Mouse (Mus musculus) intestine, embryonic 15.5 days (tissue): ENCODE data around the gene Vmn1r192. TPM values are rescaled to one million over a fixed set of nuclear protein-coding genes. Genes with fewer than 3 reads are reported as not detected.
"Not testable (repeated sequence)": the region's sequence is repeated elsewhere in the genome, so short reads cannot be mapped to it uniquely, and the experiment has no call there.

Source experiments
- ATAC-seq: fragments of 200-750 bp; cut with Nextera tagmentation; 2 replicates; pipeline ENCODE4 v1.8.0; 2017; ENCODE audit warnings: moderate TSS enrichment, moderate library complexity
- H3K27ac ChIP-seq: fragments of 300-500 bp; sonication (generic); 2 replicates; pipeline ENCODE4 v1.5.1; 2015; ENCODE audit warnings: mild to moderate bottlenecking, inconsistent platforms
- H3K27me3 ChIP-seq: fragments of 300-500 bp; sonication (generic); replicated peaks from 2 replicates; pipeline ENCODE4 v1.6.1; 2015; ENCODE audit warnings: inconsistent platforms
- H3K36me3 ChIP-seq: fragments of 300-500 bp; sonication (generic); 2 replicates; pipeline ENCODE4 v1.6.1; 2015; ENCODE audit warnings: inconsistent platforms
- H3K4me1 ChIP-seq: fragments of 300-500 bp; sonication (generic); replicated peaks from 2 replicates; pipeline ENCODE4 v1.6.1; 2015; ENCODE audit warnings: inconsistent platforms
- H3K4me2 ChIP-seq: fragments of 300-500 bp; sonication (generic); replicated peaks from 2 replicates; pipeline ENCODE4 v1.6.1; 2015; ENCODE audit warnings: mild to moderate bottlenecking, inconsistent platforms
- H3K4me3 ChIP-seq: fragments of 300-500 bp; sonication (generic); replicated peaks from 2 replicates; pipeline ENCODE4 v1.5.1; 2015; ENCODE audit warnings: inconsistent platforms
- H3K9ac ChIP-seq: fragments of 300-500 bp; sonication (generic); 2 replicates; pipeline ENCODE4 v1.6.1; 2015; ENCODE audit warnings: inconsistent platforms
- H3K9me3 ChIP-seq: fragments of 300-500 bp; sonication (generic); 2 replicates; pipeline ENCODE4 v1.6.1; 2016; ENCODE audit warnings: inconsistent platforms
- WGBS: fragments of 180-500 bp; shearing (Covaris S2); methylation state at CpG from one replicate; pipeline ENCODE4 v1.1.7; 2015; 5-methylcytosine and 5-hydroxymethylcytosine counted together
- polyA plus RNA-seq: library from polyadenylated mRNA; unstranded; fragments of >200 nt; fragmentation: Nextera tagmentation; extraction: Ambion mirVana; gene quantifications from 2 replicates; pipeline ENCODE4 v1.2.1, GENCODE M21; 2015

Gene Vmn1r192
- polyA plus RNA-seq, result not detected in 2 replicates

DNA sequence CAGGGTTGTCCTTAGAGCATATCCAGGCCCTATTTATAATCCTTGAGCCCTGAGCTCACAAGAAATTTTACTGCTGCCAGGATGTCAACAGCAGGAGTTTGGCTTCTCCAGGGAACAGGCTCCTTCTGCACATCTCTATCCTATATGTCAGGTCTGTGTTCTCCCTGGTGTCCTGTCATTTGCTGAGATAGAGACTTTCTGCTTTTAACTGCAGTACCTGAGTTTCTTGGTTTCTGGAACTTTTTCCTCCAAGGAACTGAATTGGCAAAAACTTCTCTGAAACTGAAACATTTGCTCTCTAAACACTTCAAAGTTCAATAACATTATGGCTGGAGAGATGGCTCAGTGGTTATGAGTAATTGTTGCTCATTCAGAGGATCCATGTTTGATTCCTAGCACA, at the start of gene Vmn1r192:
Vmn1r192 (minus strand) TSS at position 101 of the 400 bp plus-strand sequence.
- no peak within 1 kb of the TSS for H3K4me3 ChIP-seq
- no peak within 1 kb of the TSS for H3K4me2 ChIP-seq
- no peaks in the 10 kb centered on the region for H3K36me3 ChIP-seq
- no peaks in the 10 kb centered on the region for H3K27me3 ChIP-seq
- H3K4me1 ChIP-seq, result no peaks in the 10 kb centered on the region
- no peak within 1 kb of the TSS for H3K9ac ChIP-seq
- H3K9me3 ChIP-seq, result no peaks in the 10 kb centered on the region
- no peak for ATAC-seq
- H3K27ac ChIP-seq, result no peak within 1 kb of the TSS

GRCm38 (mm10) chr13:22223060-22223459, 32.1 kb upstream of the Vmn1r192 start, which contains the start of gene Vmn1r193:
Vmn1r193 (minus strand) TSS chr13:22223160.
- H3K9ac ChIP-seq, ATAC-seq, H3K9me3 ChIP-seq, H3K27me3 ChIP-seq, H3K36me3 ChIP-seq, H3K27ac ChIP-seq, H3K4me3 ChIP-seq, H3K4me2 ChIP-seq, H3K4me1 ChIP-seq: not testable (repeated sequence)
- 78% methylated on average over 1 of the region's 1 CpGs for WGBS

- not testable (repeated sequence) for H3K27ac ChIP-seq, H3K4me3 ChIP-seq, H3K27me3 ChIP-seq, H3K9me3 ChIP-seq, H3K4me2 ChIP-seq, H3K9ac ChIP-seq, ATAC-seq, H3K36me3 ChIP-seq, H3K4me1 ChIP-seq
- 69% methylated on average over 3 of the region's 3 CpGs for WGBS
Observed at GRCm38 (mm10) chr13:22192756-22193155, 1.8 kb upstream of the Vmn1r192 start.

GRCm38 (mm10) chr13:22190385-22190784, 556 bp downstream of the Vmn1r192 start:
- H3K4me3 ChIP-seq, result no peak overlapping the region
- H3K9me3 ChIP-seq, result no peaks in the 10 kb centered on the region
- no peaks in the 10 kb centered on the region for H3K36me3 ChIP-seq
- no peak overlapping the region for H3K4me2 ChIP-seq
- 34% methylated on average over 2 of the region's 2 CpGs for WGBS
- no peaks in the 10 kb centered on the region for H3K27me3 ChIP-seq
- no peak overlapping the region for H3K27ac ChIP-seq
- no peaks in the 10 kb centered on the region for H3K4me1 ChIP-seq
- H3K9ac ChIP-seq, result no peak overlapping the region
- ATAC-seq, result peak; percentile 76

DNA sequence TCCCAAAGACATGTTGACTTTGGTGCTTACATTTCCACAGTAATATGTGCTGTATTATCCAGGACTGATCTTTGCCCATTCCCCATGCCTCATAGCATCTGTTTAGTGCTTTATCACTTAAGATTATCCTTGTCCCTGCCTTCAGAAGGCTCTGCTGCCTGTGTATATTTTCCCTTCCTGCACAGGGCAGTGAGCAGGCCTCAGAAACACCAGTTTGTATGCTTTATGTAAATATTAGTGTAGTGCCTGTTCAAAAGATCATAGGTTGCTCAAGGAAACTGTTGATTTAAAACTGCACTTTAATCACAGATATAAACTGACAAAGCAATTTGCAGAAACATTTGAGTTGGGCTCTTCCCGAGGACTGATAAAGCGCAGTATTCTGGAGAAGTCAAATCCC, 1.6 kb downstream of the Vmn1r192 start:
- peak; percentile 77 for ATAC-seq

DNA sequence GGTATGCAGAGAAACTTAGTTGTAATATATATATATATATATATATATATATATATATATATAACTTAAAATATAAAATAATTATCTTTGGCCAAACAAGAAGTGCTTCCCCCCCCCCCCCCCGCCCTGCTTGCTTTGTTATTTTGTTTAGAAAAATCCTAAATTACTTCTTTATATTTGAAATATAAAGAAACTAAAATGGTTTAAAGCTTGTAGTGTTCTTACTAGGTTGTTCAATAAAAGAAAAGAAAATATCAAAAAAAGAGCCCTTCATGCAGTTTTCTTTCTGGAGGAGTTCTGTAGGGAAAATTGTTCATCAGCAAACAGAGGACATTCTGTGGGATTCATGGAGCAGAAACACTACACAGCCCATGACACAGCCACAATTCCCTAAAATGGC, 7.1 kb downstream of the Vmn1r192 start, which contains the start of gene Vmn1r191:
Vmn1r191 (minus strand) TSS at position 101 of the 400 bp plus-strand sequence.
- Histone ChIP-seq H3K36me3 (no peaks in the 10 kb centered on the region), H3K9ac (no peak within 1 kb of the TSS), H3K4me2 (no peak within 1 kb of the TSS), H3K27ac (no peak within 1 kb of the TSS), H3K9me3 (no peaks in the 10 kb centered on the region), H3K27me3 (no peaks in the 10 kb centered on the region), H3K4me1 (no peaks in the 10 kb centered on the region), H3K4me3 (no peak within 1 kb of the TSS)
- ATAC-seq, result no peak
- WGBS, result 44% methylated on average over 1 of the region's 1 CpGs

More for the DNA sequence above, 1.6 kb downstream of the Vmn1r192 start:
- Histone ChIP-seq H3K27ac (no peak overlapping the region), H3K27me3 (no peaks in the 10 kb centered on the region), H3K4me2 (no peak overlapping the region), H3K4me1 (no peaks in the 10 kb centered on the region), H3K36me3 (no peaks in the 10 kb centered on the region), H3K4me3 (no peak overlapping the region), H3K9ac (no peak overlapping the region), H3K9me3 (no peaks in the 10 kb centered on the region)
- WGBS, result 30% methylated on average over 2 of the region's 2 CpGs

GRCm38 (mm10) chr13:22168416-22168815, 22.5 kb downstream of the Vmn1r192 start:
- H3K4me2 ChIP-seq, result no peak overlapping the region
- no peaks in the 10 kb centered on the region for H3K27me3 ChIP-seq
- H3K4me1 ChIP-seq, result no peaks in the 10 kb centered on the region
- H3K27ac ChIP-seq, result no peak overlapping the region
- H3K9me3 ChIP-seq, result peaks cover 5% of the 10 kb centered on the region
- H3K4me3 ChIP-seq, result no peak overlapping the region
- H3K9ac ChIP-seq, result no peak overlapping the region
- no peaks in the 10 kb centered on the region for H3K36me3 ChIP-seq
- WGBS, result 95% methylated on average over 15 of the region's 15 CpGs
- ATAC-seq, result no peak

DNA sequence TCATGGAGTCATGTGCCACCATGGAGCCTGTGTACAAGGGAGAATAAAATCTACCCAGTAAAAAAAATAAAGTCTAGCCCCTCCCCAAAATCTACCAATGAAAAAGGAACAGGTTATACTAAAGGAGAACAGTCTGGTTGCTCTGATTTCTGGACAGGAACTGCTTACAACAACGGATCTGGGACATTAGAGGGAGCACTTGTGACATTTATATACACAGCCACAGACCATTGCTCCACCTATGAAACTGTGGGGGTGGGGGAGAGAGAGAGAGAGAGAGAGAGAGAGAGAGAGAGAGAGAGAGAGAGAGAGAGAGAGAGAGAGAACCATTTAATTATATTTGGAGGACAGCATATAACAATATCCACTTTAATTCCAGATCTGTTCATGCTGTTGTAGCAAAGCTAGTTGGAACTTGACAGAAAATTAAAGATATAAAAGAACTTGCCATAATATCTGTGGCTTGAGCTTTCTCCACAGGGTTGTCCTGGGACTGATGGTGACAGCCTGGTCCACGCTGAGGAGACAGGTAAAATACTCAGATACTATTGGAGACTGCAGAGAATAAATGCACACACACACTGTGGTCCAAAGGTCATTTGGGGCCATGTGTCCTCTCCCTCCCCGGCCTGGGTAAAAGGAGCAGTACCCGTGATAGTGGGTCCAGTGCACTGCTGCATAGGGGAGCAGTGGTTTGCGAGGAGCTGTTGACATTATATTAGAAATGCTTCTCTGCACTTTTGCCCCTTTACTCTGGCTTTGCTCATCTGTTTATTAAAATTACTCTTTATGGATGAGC, 54.2 kb downstream of the Vmn1r192 start:
- not testable (repeated sequence) for H3K4me1 ChIP-seq, H3K27ac ChIP-seq, H3K4me3 ChIP-seq, H3K9ac ChIP-seq, H3K9me3 ChIP-seq, H3K27me3 ChIP-seq, H3K4me2 ChIP-seq, H3K36me3 ChIP-seq
- 59% methylated on average over 5 of the region's 5 CpGs for WGBS
- ATAC-seq, result peak; percentile 53; the same call in 1 of the 2 replicates

Other genes with a start within 250 kb of the Vmn1r192 start
- gene Zfp184, start 246.0 kb downstream of the Vmn1r192 start, polyA plus RNA-seq, result 6.2 and 7.5 TPM in 2 replicates
- 0.06 TPM in 1 of 2 replicates, not detected in the other for gene Pom121l2, start 209.9 kb downstream of the Vmn1r192 start, polyA plus RNA-seq
- gene Prss16, start 181.4 kb downstream of the Vmn1r192 start, polyA plus RNA-seq, result 1.4 and 1.5 TPM in 2 replicates
- gene Hist1h2ah, start 155.6 kb downstream of the Vmn1r192 start, polyA plus RNA-seq, result 3.0 and 7.8 TPM in 2 replicates
- 5.0 and 5.8 TPM in 2 replicates for gene Hist1h2bk, start 155.3 kb downstream of the Vmn1r192 start, polyA plus RNA-seq
- gene Hist1h4i, start 149.8 kb downstream of the Vmn1r192 start, polyA plus RNA-seq, result 21.0 and 23.6 TPM in 2 replicates
- 23.9 and 40.6 TPM in 2 replicates for gene Hist1h2ag, start 148.2 kb downstream of the Vmn1r192 start, polyA plus RNA-seq
- 9.6 and 9.9 TPM in 2 replicates for gene Hist1h2bj, start 147.9 kb downstream of the Vmn1r192 start, polyA plus RNA-seq
- gene Vmn1r188, start 106.7 kb downstream of the Vmn1r192 start, polyA plus RNA-seq, result not detected in 2 replicates
- gene Vmn1r189, start 85.3 kb downstream of the Vmn1r192 start, polyA plus RNA-seq, result not detected in 2 replicates
- not detected in 2 replicates for gene Vmn1r191, start 7.2 kb downstream of the Vmn1r192 start, polyA plus RNA-seq
- gene Vmn1r193, start 32.0 kb upstream of the Vmn1r192 start, polyA plus RNA-seq, result not detected in 2 replicates
- not detected in 2 replicates for gene Vmn1r194, start 53.1 kb upstream of the Vmn1r192 start, polyA plus RNA-seq
- gene Vmn1r195, start 79.4 kb upstream of the Vmn1r192 start, polyA plus RNA-seq, result not detected in 2 replicates
- gene Vmn1r196, start 98.8 kb upstream of the Vmn1r192 start, polyA plus RNA-seq, result not detected in 2 replicates
- not detected in 2 replicates for gene Vmn1r197, start 133.4 kb upstream of the Vmn1r192 start, polyA plus RNA-seq
- gene Vmn1r198, start 159.2 kb upstream of the Vmn1r192 start, polyA plus RNA-seq, result not detected in 2 replicates
- gene Vmn1r199, start 188.7 kb upstream of the Vmn1r192 start, polyA plus RNA-seq, result not detected in 2 replicates
- not detected in 2 replicates for gene Vmn1r200, start 199.2 kb upstream of the Vmn1r192 start, polyA plus RNA-seq